Mouse (Mus musculus): ENCODE measurements around the gene Rps6kc1. TPM values are rescaled to one million over a fixed set of nuclear protein-coding genes. Genes with fewer than 3 reads are reported as not detected.

Rps6kc1 gene
- polyA plus RNA-seq (2015; fragmentation: Nextera tagmentation; extraction: Ambion mirVana), result 17.2 and 21.2 TPM in 2 replicates

DNA sequence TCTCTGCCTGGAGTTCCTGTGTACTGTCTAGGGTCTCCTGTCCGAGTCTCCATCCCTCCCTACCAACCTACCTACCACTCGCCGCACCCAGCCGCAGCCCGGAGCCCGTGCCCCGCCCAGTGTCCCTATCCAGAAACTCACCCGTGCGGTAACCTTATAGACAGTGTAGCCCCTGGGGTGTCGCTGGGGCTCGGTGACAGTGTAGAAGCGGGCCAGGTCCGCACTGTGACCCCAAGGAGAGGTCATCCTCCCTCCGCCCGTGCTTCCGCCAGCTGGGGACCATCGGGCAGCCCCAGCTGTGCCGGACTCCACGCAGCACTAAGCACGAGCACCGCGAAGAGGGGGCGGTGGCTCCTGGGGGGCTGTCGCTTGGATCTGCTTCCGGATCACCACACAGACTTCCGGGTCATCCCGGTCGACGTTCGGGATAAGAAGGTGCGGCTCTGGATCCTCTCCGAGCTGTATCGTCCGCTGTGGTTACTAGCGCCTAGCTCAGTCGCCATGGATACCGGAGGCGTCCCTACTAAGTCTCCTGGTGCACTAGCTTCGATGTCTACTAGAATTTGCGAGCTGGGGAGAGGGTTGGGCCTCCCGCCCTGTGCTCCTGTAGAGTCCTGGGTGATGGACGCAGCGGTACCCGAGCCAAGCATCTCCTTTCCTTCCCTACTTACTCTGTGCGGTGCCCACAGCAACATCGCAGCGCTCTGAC is at the start of gene Rps6kc1:
Gene Rps6kc1, minus strand, starts transcription at position 356 of the 709 bp plus-strand sequence.

DNA sequence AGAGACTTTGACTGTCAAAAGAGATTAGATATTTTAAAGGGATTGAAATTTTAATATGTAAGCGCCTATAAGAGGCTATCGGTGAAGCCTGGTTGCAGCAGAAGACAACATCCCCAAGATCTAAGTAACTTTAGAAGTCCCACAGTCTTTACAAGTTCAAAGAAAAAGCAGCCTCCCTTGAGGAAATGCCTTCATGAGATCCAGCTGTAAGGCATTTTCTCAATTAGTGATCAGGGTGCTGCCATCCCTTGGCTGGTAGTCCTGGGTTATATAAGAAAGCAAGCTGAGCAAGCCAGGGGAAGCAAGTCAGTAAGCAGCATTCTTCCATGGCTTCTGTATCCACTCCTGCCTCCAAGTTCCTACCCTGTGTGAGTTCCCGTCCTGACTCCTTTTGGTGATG is 13.2 kb upstream of the Rps6kc1 start, which contains the start of gene Angel2:
Gene Angel2, plus strand, starts transcription at position 301 of the 400 bp plus-strand sequence.

Other genes with a start within 250 kb of the Rps6kc1 start
- gene Angel2, start 13.3 kb upstream of the Rps6kc1 start, polyA plus RNA-seq (2015; fragmentation: Nextera tagmentation; extraction: Ambion mirVana), result 35.8 and 36.3 TPM in 2 replicates
- 37.8 and 41.8 TPM in 2 replicates for gene Vash2, start 67.5 kb upstream of the Rps6kc1 start, polyA plus RNA-seq (2015; fragmentation: Nextera tagmentation; extraction: Ambion mirVana)
- gene Flvcr1, start 114.4 kb upstream of the Rps6kc1 start, polyA plus RNA-seq (2015; fragmentation: Nextera tagmentation; extraction: Ambion mirVana), result 9.5 and 9.7 TPM in 2 replicates
- gene Spata45, start 124.9 kb upstream of the Rps6kc1 start, polyA plus RNA-seq (2015; fragmentation: Nextera tagmentation; extraction: Ambion mirVana), result not detected in 2 replicates
- gene Tatdn3, start 151.2 kb upstream of the Rps6kc1 start, polyA plus RNA-seq (2015; fragmentation: Nextera tagmentation; extraction: Ambion mirVana), result 17.6 and 19.2 TPM in 2 replicates
- 1.3 and 2.3 TPM in 2 replicates for gene Nsl1, start 151.2 kb upstream of the Rps6kc1 start, polyA plus RNA-seq (2015; fragmentation: Nextera tagmentation; extraction: Ambion mirVana)
- 9.0 and 9.2 TPM in 2 replicates for gene Batf3, start 186.1 kb upstream of the Rps6kc1 start, polyA plus RNA-seq (2015; fragmentation: Nextera tagmentation; extraction: Ambion mirVana)